Mouse (Mus musculus) heart, embryonic 10.5 days (tissue): ENCODE data around the gene Rxfp4. TPM values are rescaled to one million over a fixed set of nuclear protein-coding genes. Genes with fewer than 3 reads are reported as not detected.

ENCODE experiments used
- DNase-seq: peaks from one replicate; pipeline ENCODE4 v3.0.0-alpha.2; 2017; ENCODE audit warnings: low spot score
- H3K27ac ChIP-seq: fragments of 300-500 bp; sonication (generic); 2 replicates; pipeline ENCODE4 v1.5.1; 2016; ENCODE audit warnings: mild to moderate bottlenecking
- H3K27me3 ChIP-seq: fragments of 300-500 bp; sonication (generic); 2 replicates; pipeline ENCODE4 v1.6.1; 2016; ENCODE audit warnings: mild to moderate bottlenecking; ENCODE audit not compliant: poor library complexity, insufficient read depth, severe bottlenecking
- H3K36me3 ChIP-seq: fragments of 300-500 bp; sonication (generic); 2 replicates; pipeline ENCODE4 v1.6.1; 2016; ENCODE audit warnings: mild to moderate bottlenecking, moderate library complexity
- H3K4me1 ChIP-seq: fragments of 300-500 bp; sonication (generic); 2 replicates; pipeline ENCODE4 v1.6.1; 2016; ENCODE audit warnings: mild to moderate bottlenecking
- H3K4me3 ChIP-seq: fragments of 300-500 bp; sonication (generic); 2 replicates; pipeline ENCODE4 v1.5.1; 2016; ENCODE audit warnings: mild to moderate bottlenecking, moderate library complexity
- H3K9me3 ChIP-seq: fragments of 300-500 bp; sonication (generic); 2 replicates; pipeline ENCODE4 v1.6.1; 2016; ENCODE audit warnings: mild to moderate bottlenecking, moderate library complexity
- whole genome bisulfite sequencing: fragments of 180-500 bp; shearing (Covaris S2); methylation state at CpG from one replicate; pipeline ENCODE4 v1.1.7; 2016; 5-methylcytosine and 5-hydroxymethylcytosine counted together
- polyA plus RNA-seq: library from polyadenylated mRNA; unstranded; fragments of >200 nt; fragmentation: Nextera tagmentation; extraction: Ambion mirVana; gene quantifications from 2 replicates; pipeline ENCODE4 v1.2.1, GENCODE M21; 2016

Rxfp4 gene
- not detected in 2 replicates for polyA plus RNA-seq

DNA sequence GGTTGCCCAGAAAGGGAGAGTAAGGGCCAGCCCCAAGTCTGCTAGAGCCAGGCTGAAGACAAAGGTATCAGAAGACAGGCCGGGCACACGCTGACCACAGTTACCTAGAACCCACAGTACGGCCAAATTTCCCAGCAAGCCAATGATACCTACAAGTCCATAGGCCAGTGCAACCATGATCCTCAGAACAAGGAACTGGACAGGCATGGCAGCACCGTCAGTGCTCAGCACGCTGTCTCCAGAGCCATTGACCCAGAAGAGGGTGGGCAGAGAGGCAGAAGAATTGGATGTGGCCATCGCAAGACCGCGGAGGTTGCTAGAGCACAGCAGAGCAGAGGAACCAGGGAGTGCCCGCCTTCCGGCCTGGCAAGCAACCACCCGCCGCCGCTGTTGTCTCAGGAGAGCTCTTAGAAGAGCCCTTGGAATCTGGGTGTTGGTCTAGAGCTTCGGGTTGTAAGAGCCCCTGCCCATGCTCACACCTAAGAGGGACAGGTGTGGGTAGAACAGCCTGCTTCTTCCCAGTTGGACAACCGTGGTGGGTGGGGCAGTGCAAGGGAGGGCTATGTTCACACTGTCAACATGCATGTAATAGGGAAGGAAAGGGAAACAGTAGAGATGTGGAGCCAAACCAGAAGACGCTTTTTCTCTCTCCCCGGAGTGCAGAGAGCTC lies at the start of gene Rxfp4:
TSS of gene Rxfp4 (minus strand) at position 297 of the 670 bp plus-strand sequence.
- Histone ChIP-seq H3K9me3 (no peaks in the 10 kb centered on the region), H3K4me3 (no peak within 1 kb of the TSS), H3K27me3 (no peaks in the 10 kb centered on the region), H3K4me1 (peaks cover 12% of the 10 kb centered on the region; the same call in 1 of the 2 replicates), H3K27ac (no peak within 1 kb of the TSS), H3K36me3 (peaks cover 15% of the 10 kb centered on the region)
- WGBS, result 84% methylated on average over 17 of the region's 17 CpGs
- peak; percentile 74 for DNase-seq

DNA sequence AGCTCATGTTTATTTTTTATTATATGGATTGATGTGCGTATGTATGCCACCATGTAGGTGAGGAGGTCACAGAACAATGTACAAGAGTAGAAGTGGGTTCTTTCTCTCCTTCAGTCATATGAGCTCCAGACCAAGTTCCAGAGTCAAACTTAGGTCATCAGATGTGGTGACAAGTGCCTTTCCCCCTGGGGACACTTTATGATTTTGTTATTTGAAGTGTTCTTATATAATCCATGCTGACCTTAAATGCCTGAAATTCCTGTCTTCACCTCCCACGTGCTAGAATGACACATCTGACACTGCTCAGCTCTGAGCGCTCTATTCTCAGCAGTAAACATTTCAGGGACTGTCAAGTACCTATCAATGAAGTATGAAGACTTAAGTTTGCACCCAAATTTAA lies 48.3 kb upstream of the Rxfp4 start:
- Histone ChIP-seq H3K4me3 (no peak overlapping the region), H3K27me3 (no peaks in the 10 kb centered on the region), H3K27ac (no peak overlapping the region), H3K36me3 (peaks cover 98% of the 10 kb centered on the region), H3K9me3 (no peaks in the 10 kb centered on the region), H3K4me1 (peaks cover 8% of the 10 kb centered on the region; the same call in 1 of the 2 replicates)
- no peak for DNase-seq
- 55% methylated on average over 3 of the region's 3 CpGs for WGBS

DNA sequence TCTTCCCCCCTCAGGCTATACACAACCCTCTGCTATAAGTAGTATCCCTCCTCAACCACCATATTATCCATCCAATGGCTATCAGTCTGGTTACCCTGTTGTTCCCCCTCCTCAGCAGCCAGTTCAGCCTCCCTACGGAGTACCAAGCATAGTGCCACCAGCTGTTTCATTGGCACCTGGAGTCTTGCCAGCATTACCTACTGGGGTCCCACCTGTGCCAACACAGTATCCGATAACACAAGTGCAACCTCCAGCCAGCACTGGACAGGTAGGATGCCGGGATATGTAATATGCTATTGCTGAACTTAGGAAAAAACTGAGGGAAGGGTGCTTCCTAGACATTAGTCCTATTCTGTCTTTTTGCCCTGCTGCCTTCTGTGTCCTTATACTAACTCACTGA lies 47.3 kb upstream of the Rxfp4 start:
- peaks cover 8% of the 10 kb centered on the region; the same call in 1 of the 2 replicates for H3K4me1 ChIP-seq
- H3K27me3 ChIP-seq, result no peaks in the 10 kb centered on the region
- WGBS, result 94% methylated on average over 3 of the region's 3 CpGs
- H3K9me3 ChIP-seq, result no peaks in the 10 kb centered on the region
- DNase-seq, result peak; percentile 66
- no peak overlapping the region for H3K27ac ChIP-seq
- peaks cover 98% of the 10 kb centered on the region for H3K36me3 ChIP-seq
- H3K4me3 ChIP-seq, result no peak overlapping the region

DNA sequence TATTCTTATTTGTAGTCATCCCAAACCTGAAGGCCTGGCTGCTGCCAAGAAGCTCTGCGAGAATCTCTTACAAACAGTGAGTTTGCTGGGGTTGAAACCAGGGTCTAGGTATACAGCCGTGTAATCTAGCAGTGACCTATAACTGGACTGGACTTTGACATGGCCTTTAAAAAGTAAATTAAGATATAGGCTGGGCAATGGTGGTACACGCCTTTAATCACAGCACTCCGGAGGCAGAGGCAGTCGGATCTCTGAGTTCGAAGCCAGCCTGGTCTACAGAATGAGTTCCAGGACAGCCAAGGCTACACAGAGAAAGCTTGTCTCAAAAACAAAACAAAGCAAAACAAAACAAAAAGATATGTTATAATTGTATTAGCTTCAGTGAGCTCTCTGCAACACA lies 45.9 kb upstream of the Rxfp4 start:
- Histone ChIP-seq H3K4me3 (no peak overlapping the region), H3K9me3 (no peaks in the 10 kb centered on the region), H3K27ac (no peak overlapping the region), H3K36me3 (peaks cover 98% of the 10 kb centered on the region), H3K4me1 (peaks cover 8% of the 10 kb centered on the region; the same call in 1 of the 2 replicates), H3K27me3 (no peaks in the 10 kb centered on the region)
- DNase-seq, result peak; percentile 53
- 91% methylated on average over 6 of the region's 6 CpGs for WGBS

DNA sequence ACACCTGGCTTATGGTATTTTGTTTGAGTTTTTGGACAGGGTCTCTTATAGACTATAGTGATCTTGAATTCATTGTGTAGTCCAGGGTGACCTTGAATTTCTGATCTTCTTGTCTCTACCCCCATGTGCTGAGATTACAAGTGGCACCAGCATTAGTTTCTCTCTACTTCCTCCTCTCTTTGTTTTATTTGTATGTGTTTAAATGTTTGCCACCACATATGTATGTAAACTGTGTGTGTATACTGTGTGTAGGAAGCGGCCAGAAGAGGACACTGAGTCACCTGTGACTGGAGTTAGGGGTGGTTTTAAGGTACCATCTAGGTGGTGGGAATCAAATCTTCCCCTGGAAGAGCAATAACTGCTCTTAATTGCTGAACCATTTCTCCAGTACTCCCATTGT lies 45.1 kb upstream of the Rxfp4 start:
- no peaks in the 10 kb centered on the region for H3K9me3 ChIP-seq
- H3K27ac ChIP-seq, result no peak overlapping the region
- H3K4me3 ChIP-seq, result no peak overlapping the region
- DNase-seq, result no peak
- peaks cover 8% of the 10 kb centered on the region; the same call in 1 of the 2 replicates for H3K4me1 ChIP-seq
- H3K27me3 ChIP-seq, result no peaks in the 10 kb centered on the region
- peaks cover 98% of the 10 kb centered on the region for H3K36me3 ChIP-seq
- WGBS, result 96% methylated on average over 1 of the region's 1 CpGs

DNA sequence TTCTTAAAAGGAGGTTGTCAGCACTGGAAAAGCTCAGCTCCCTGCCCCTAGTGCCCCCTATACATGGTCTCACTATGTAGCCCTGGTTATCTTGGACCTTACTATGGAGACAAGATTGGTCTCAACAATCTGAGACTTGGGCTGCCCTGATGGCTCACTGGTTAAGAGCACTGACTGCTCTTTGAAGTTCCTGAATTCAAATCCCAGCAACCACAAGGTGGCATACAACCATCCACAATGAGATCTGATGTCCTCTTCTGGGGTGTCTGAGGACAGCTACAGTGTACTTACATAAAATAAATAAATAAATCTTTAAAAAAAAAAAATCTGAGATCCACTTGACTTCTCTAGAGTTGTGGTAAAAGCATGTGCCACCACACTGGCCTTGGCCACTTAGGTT lies 42.6 kb upstream of the Rxfp4 start:
- H3K36me3 ChIP-seq, result peaks cover 97% of the 10 kb centered on the region
- no peaks in the 10 kb centered on the region for H3K27me3 ChIP-seq
- DNase-seq, result no peak
- H3K4me3 ChIP-seq, result no peak overlapping the region
- no peaks in the 10 kb centered on the region for H3K9me3 ChIP-seq
- H3K27ac ChIP-seq, result no peak overlapping the region
- peaks cover 5% of the 10 kb centered on the region; the same call in 1 of the 2 replicates for H3K4me1 ChIP-seq

DNA sequence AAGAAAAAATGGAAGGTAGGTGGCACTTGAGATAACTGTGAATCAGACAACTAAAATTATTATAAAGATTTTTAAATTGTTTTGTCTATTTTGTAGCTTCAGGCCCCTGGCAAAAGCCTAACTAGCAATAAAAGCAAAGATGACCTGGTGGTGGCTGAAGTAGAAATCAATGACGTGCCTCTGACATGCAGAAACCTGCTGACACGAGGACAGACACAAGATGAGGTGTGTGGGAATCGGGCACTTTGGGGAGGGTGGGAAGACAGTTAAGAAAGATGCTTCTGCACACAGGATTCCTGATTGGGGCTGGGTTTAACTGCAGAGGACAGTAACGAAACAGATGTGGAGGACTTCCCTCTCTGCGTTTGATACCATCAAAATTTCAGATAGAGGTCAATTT lies 36.1 kb upstream of the Rxfp4 start:
- no peaks in the 10 kb centered on the region for H3K27me3 ChIP-seq
- DNase-seq, result no peak
- 86% methylated on average over 5 of the region's 5 CpGs for WGBS
- H3K36me3 ChIP-seq, result peaks cover 63% of the 10 kb centered on the region
- H3K9me3 ChIP-seq, result no peaks in the 10 kb centered on the region
- no peak overlapping the region for H3K4me3 ChIP-seq
- peaks cover 15% of the 10 kb centered on the region for H3K4me1 ChIP-seq
- H3K27ac ChIP-seq, result no peak overlapping the region

DNA sequence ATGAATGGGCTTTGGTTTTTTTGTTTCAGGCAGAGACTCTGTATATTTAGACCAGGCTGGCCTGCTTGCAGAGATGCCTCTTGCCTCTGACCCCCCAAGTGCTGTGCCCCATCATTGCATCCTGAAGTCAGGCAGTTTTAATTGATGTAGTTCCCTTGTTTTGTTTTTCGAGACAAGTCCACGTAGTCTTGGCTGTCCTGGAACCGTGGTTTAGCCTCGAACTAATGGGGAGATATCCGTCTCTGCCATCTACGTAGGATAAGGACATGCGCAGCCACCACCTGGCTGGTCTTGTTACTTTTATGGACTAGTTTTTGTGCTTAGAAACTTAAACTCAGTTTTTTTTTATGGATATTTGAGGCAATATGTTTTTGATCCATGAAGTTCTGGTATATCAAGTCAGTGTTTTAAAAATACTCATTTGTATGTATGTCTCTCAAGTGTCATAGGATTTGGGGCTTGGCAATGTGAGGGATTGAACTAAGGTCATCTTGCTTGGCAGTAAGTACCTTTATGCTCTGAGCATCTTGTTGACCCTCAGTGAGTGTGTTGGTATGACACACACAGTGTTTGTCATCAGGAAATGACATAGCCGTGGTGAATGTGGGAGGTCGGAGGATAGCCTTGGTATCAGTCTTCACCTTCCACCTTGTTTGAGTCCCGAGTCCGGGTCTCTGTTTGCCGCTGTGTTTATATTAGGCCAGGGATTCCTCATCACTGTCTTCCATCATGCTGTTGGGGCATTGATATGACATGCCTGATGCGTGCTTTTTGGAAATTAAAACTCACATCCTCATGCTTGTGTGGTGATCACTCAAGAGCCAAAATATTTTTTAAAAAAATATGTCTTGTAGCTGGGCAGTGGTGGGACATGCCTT lies 34.0 kb upstream of the Rxfp4 start:
- Histone ChIP-seq H3K4me1 (peaks cover 15% of the 10 kb centered on the region), H3K9me3 (no peaks in the 10 kb centered on the region), H3K36me3 (peaks cover 44% of the 10 kb centered on the region), H3K4me3 (peak overlapping the region; percentile 96), H3K27ac (peak overlapping the region; percentile 99), H3K27me3 (no peaks in the 10 kb centered on the region)
- peak; percentile 73 for DNase-seq
- 39% methylated on average over 13 of the region's 13 CpGs for WGBS

DNA sequence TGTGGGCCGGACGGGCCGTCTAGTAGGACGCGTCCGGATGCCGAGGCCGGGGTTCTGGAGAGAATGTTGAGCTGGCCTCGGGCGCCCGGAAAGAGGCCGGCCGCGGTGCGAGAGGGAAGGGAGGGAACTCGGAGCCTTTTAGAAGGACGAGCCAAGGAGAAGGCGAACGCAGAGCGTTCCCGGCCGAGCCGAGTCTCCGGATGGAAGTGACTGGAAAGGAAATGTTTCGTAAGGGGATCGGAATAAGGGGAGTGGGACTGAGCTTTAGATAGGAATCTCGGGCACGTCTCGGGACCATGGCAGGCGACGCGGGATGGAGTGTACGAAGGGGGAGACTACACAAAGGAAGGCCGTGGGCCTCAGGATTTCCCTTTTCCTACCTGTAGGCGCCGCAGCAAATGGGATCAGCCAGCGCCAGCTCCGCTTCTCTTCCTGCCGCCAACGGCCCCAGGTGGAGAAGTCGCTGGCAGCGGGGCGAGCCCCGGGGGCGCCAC lies 33.1 kb upstream of the Rxfp4 start:
- Histone ChIP-seq H3K27ac (peak overlapping the region; percentile 99), H3K4me3 (peak overlapping the region; percentile 96), H3K27me3 (no peaks in the 10 kb centered on the region), H3K36me3 (peaks cover 35% of the 10 kb centered on the region), H3K4me1 (peaks cover 15% of the 10 kb centered on the region), H3K9me3 (no peaks in the 10 kb centered on the region)
- under 1% methylated on average over 45 of the region's 45 CpGs for WGBS
- no peak for DNase-seq

DNA sequence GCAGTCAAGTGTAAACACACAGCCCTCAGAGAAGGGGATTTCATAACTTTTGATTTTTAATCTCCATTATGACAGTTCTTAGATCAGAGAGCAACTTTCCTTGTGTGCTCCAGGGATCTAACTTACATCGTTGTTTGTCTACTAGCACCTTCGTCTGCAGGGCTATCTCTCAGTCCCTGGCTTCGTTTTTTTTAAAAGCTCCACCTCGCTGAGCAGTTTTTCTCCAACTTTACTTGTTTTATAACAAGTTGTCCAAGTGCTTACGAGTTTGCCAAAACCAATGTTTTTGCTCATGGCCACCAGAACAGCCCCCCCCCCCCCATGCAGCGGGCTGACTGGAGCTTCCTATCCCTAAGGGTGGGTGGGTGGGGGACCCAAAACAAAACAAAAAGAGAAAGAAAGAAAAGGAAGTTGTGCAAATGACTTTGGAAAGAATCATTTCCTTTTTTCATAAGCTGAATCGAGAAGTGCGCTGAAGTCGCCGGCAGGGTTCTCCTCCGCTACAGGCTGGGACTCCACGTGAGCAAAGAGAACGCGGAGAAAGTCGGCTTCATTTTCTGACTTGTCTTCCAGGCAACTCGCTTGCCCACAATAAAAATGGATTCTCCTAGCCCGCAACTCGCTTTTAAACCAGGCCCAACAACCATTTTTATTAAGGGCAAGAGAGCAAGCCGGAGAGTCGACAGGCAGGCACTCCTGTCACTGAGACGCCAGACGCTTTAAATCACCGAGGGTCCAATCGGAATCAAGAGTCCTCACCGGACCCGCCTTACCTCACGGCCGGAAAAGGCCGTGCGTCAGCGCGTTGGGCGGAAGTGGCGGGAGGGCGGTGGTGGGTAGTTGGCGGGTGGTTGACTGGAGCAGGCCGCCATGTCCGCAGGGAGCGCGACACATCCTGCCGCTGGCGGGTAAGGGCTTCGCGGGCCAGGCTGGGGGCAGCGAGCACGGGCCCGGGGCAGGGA lies 32.3 kb upstream of the Rxfp4 start, which contains the start of gene Khdc4:
TSS of gene Khdc4 (plus strand) at position 824 of the 962 bp plus-strand sequence.
- Histone ChIP-seq H3K27me3 (no peaks in the 10 kb centered on the region), H3K9me3 (no peaks in the 10 kb centered on the region), H3K4me3 (peak within 1 kb of the TSS; percentile 96), H3K36me3 (peaks cover 27% of the 10 kb centered on the region), H3K4me1 (peaks cover 15% of the 10 kb centered on the region), H3K27ac (peak within 1 kb of the TSS; percentile 99)
- WGBS, result under 1% methylated on average over 47 of the region's 47 CpGs
- DNase-seq, result peak; percentile 99

DNA sequence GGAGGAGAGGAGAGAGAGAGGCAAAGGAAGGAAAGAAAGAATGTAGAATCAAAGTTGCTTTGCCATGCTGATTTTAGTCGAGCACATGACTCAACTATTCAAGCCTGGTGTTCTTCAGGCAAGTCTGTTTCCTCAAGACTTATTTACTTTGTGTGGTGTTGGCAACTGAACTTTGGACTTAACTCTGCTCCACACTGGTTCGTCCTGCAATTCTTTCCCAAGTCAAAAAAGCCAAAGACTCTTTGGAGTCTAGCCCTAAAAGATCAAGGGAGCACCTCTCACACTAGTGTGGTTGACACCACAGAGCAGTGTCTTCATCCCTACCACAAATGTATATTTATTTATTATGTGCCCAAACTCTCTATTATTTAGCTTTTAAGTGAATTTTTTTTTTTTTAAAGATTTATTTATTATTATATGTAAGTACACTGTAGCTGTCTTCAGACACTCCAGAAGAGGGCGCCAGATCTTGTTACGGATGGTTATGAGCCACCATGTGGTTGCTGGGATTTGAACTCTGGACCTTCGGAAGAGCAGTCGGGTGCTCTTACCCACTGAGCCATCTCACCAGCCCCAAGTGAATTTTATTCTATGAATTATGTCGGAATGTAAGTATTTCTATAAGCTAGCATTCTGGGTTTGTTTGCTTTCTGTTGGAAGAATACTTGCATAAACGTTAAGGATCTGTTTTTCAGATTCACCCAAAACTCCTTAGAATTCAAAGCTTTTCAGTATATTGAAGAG lies 31.5 kb upstream of the Rxfp4 start:
- WGBS, result 59% methylated on average over 8 of the region's 8 CpGs
- Histone ChIP-seq H3K27ac (peak overlapping the region; percentile 99; the same call in 1 of the 2 replicates), H3K4me3 (peak overlapping the region; percentile 96), H3K9me3 (no peaks in the 10 kb centered on the region), H3K36me3 (peaks cover 19% of the 10 kb centered on the region), H3K4me1 (peaks cover 15% of the 10 kb centered on the region), H3K27me3 (no peaks in the 10 kb centered on the region)
- DNase-seq, result no peak

DNA sequence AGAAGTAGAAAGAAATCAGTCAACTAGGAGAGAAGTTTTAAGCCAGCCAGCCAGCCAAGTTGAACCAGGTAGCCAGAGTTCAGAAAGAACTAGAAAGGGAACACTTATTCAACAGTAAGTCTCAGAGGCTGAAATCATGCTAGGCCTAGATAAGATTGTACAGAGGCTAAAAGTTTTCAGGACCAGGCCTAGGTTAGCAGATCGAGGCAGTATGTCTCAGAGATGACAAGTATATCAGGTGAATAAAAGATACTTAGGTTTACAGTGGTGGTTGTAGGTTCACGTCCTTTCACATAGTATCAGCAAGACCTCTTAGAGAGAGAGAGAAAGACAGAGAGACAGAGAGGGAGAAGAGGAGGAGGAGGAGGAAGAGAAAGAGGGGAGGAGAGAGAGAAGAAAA lies 30.9 kb upstream of the Rxfp4 start:
- no peak for DNase-seq
- Histone ChIP-seq H3K4me1 (peaks cover 15% of the 10 kb centered on the region), H3K36me3 (peaks cover 13% of the 10 kb centered on the region), H3K27ac (no peak overlapping the region), H3K9me3 (no peaks in the 10 kb centered on the region), H3K27me3 (no peaks in the 10 kb centered on the region), H3K4me3 (no peak overlapping the region)
- WGBS, result 65% methylated on average over 2 of the region's 2 CpGs
